In genomic region chr16:97072624-97073023, GRCm38 (mm10) we compare ENCODE assay signal across 16 mouse cellular contexts.
"Had no signal": no experiment of that assay in that cellular context is flagged by ENCODE, and none has a peak within 500 bp of the region (broad histone marks: within the 10 kb centered on the region; RNA-seq: fewer than 3 reads in every experiment).

No protein-coding gene starts in this region.

- ATAC-seq: forebrain, postnatal 0 days; hindbrain, embryonic 16.5 days; inflammation-experienced regulatory T-cells, adult 6 months; intestine, embryonic 15.5 days; intestine, postnatal 0 days had no signal

- DNase-seq: forebrain, postnatal 0 days; gastrocnemius, postnatal 10 days; gastrocnemius, postnatal 25 days; heart, adult 18-20 months; heart, postnatal 10 days; heart, postnatal 4 days; kidney, adult 18-20 months; kidney, adult 8-10 months; kidney, postnatal 10 days; kidney, postnatal 25 days; kidney, postnatal 4 days; liver had no signal
